Mouse (Mus musculus): ENCODE results near the gene Fam20c. TPM values are rescaled to one million over a fixed set of nuclear protein-coding genes. Genes with fewer than 3 reads are reported as not detected.

The Fam20c gene
- polyA plus RNA-seq, 1 experiment from 2014 or later, result 4.9 TPM

- Histone ChIP-seq H3K4me3 (ENCODE audit: low read depth, low read length) (no peak overlapping the region), H3K9me3 (ENCODE audit: low read length) (no peaks in the 10 kb centered on the region), H3K36me3 (ENCODE audit: insufficient read depth, low read length) (no peaks in the 10 kb centered on the region), H3K4me2 (replicated peaks; ENCODE audit: low read depth, low read length) (no peak overlapping the region), H3K27me3 (replicated peaks; ENCODE audit: insufficient read depth, low read length) (no peaks in the 10 kb centered on the region), H3K9ac (replicated peaks; ENCODE audit: low read depth) (no peak overlapping the region), H3K27ac (ENCODE audit: low read length) (no peak overlapping the region), H3K4me1 (ENCODE audit: insufficient read depth, low read depth, low read length) (no peaks in the 10 kb centered on the region)
- no peak for DNase-seq (ENCODE audit: low spot score)
- no peak for TF ChIP-seq EP300 (IDR thresholded peaks at IDR 0.05)
- TF ChIP-seq CTCF (IDR thresholded peaks at IDR 0.05), result no peak
- 58% methylated on average over 7 of the region's 7 CpGs for WGBS
- ATAC-seq, result no peak
These were observed 29.2 kb upstream of the Fam20c start for GRCm38 (mm10) chr5:138725151-138725550.

- no peak overlapping the region for H3K4me3 ChIP-seq (ENCODE audit: low read depth, low read length)
- no peak overlapping the region for H3K27ac ChIP-seq (ENCODE audit: low read length)
- ATAC-seq, result peak; percentile 59
- peak; percentile 23 for DNase-seq (ENCODE audit: low spot score)
- WGBS, result 59% methylated on average over 5 of the region's 5 CpGs
- TF ChIP-seq CTCF (IDR thresholded peaks at IDR 0.05) (no peak), EP300 (IDR thresholded peaks at IDR 0.05) (peak; percentile 35; the same call in 1 of the 2 replicates)
- H3K36me3 ChIP-seq (ENCODE audit: insufficient read depth, low read length), result no peaks in the 10 kb centered on the region
- H3K9ac ChIP-seq (replicated peaks; ENCODE audit: low read depth), result no peak overlapping the region
- no peaks in the 10 kb centered on the region for H3K4me1 ChIP-seq (ENCODE audit: insufficient read depth, low read depth, low read length)
- no peaks in the 10 kb centered on the region for H3K27me3 ChIP-seq (replicated peaks; ENCODE audit: insufficient read depth, low read length)
- no peak overlapping the region for H3K4me2 ChIP-seq (replicated peaks; ENCODE audit: low read depth, low read length)
- no peaks in the 10 kb centered on the region for H3K9me3 ChIP-seq (ENCODE audit: low read length)
These were observed 23.5 kb upstream of the Fam20c start for GRCm38 (mm10) chr5:138730863-138731262.

GRCm38 (mm10) chr5:138733317-138733899, 20.9 kb upstream of the Fam20c start:
- H3K27ac ChIP-seq (ENCODE audit: low read length), result no peak overlapping the region
- no peaks in the 10 kb centered on the region for H3K36me3 ChIP-seq (ENCODE audit: insufficient read depth, low read length)
- H3K27me3 ChIP-seq (replicated peaks; ENCODE audit: insufficient read depth, low read length), result no peaks in the 10 kb centered on the region
- no peak overlapping the region for H3K4me2 ChIP-seq (replicated peaks; ENCODE audit: low read depth, low read length)
- ATAC-seq (no peak), DNase-seq (ENCODE audit: low spot score) (no peak)
- TF ChIP-seq CTCF (IDR thresholded peaks at IDR 0.05) (no peak), EP300 (IDR thresholded peaks at IDR 0.05) (no peak)
- no peak overlapping the region for H3K4me3 ChIP-seq (ENCODE audit: low read depth, low read length)
- no peaks in the 10 kb centered on the region for H3K4me1 ChIP-seq (ENCODE audit: insufficient read depth, low read depth, low read length)
- H3K9ac ChIP-seq (replicated peaks; ENCODE audit: low read depth), result no peak overlapping the region
- no peaks in the 10 kb centered on the region for H3K9me3 ChIP-seq (ENCODE audit: low read length)
- 85% methylated on average over 11 of the region's 11 CpGs for WGBS

- H3K27me3 ChIP-seq (replicated peaks; ENCODE audit: insufficient read depth, low read length), result no peaks in the 10 kb centered on the region
- H3K9ac ChIP-seq (replicated peaks; ENCODE audit: low read depth), result no peak overlapping the region
- H3K4me3 ChIP-seq (ENCODE audit: low read depth, low read length), result no peak overlapping the region
- H3K9me3 ChIP-seq (ENCODE audit: low read length), result no peaks in the 10 kb centered on the region
- ATAC-seq, result peak; percentile 73
- H3K4me1 ChIP-seq (ENCODE audit: insufficient read depth, low read depth, low read length), result no peaks in the 10 kb centered on the region
- peak; percentile 28 for DNase-seq (ENCODE audit: low spot score)
- H3K4me2 ChIP-seq (replicated peaks; ENCODE audit: low read depth, low read length), result no peak overlapping the region
- H3K36me3 ChIP-seq (ENCODE audit: insufficient read depth, low read length), result no peaks in the 10 kb centered on the region
- 79% methylated on average over 18 of the region's 18 CpGs for WGBS
- TF ChIP-seq EP300 (IDR thresholded peaks at IDR 0.05), result no peak
- no peak for TF ChIP-seq CTCF (IDR thresholded peaks at IDR 0.05)
- H3K27ac ChIP-seq (ENCODE audit: low read length), result no peak overlapping the region
These were observed 20.3 kb upstream of the Fam20c start for GRCm38 (mm10) chr5:138734018-138734417.

GRCm38 (mm10) chr5:138735201-138735757, 19.0 kb upstream of the Fam20c start:
- TF ChIP-seq CTCF (IDR thresholded peaks at IDR 0.05), result no peak
- TF ChIP-seq EP300 (IDR thresholded peaks at IDR 0.05), result no peak
- DNase-seq (ENCODE audit: low spot score) (no peak), ATAC-seq (no peak)
- Histone ChIP-seq H3K27ac (ENCODE audit: low read length) (no peak overlapping the region), H3K36me3 (ENCODE audit: insufficient read depth, low read length) (no peaks in the 10 kb centered on the region), H3K4me3 (ENCODE audit: low read depth, low read length) (no peak overlapping the region), H3K4me1 (ENCODE audit: insufficient read depth, low read depth, low read length) (no peaks in the 10 kb centered on the region), H3K9ac (replicated peaks; ENCODE audit: low read depth) (no peak overlapping the region), H3K9me3 (ENCODE audit: low read length) (no peaks in the 10 kb centered on the region), H3K4me2 (replicated peaks; ENCODE audit: low read depth, low read length) (no peak overlapping the region), H3K27me3 (replicated peaks; ENCODE audit: insufficient read depth, low read length) (no peaks in the 10 kb centered on the region)
- 85% methylated on average over 8 of the region's 8 CpGs for WGBS

- ATAC-seq, result no peak
- Histone ChIP-seq H3K27me3 (replicated peaks; ENCODE audit: insufficient read depth, low read length) (no peaks in the 10 kb centered on the region), H3K4me2 (replicated peaks; ENCODE audit: low read depth, low read length) (no peak overlapping the region), H3K9ac (replicated peaks; ENCODE audit: low read depth) (no peak overlapping the region), H3K4me1 (ENCODE audit: insufficient read depth, low read depth, low read length) (no peaks in the 10 kb centered on the region), H3K27ac (ENCODE audit: low read length) (no peak overlapping the region), H3K9me3 (ENCODE audit: low read length) (no peaks in the 10 kb centered on the region), H3K4me3 (ENCODE audit: low read depth, low read length) (no peak overlapping the region), H3K36me3 (ENCODE audit: insufficient read depth, low read length) (no peaks in the 10 kb centered on the region)
- WGBS, result 70% methylated on average over 3 of the region's 3 CpGs
- no peak for DNase-seq (ENCODE audit: low spot score)
- TF ChIP-seq CTCF (IDR thresholded peaks at IDR 0.05), result no peak
- no peak for TF ChIP-seq EP300 (IDR thresholded peaks at IDR 0.05)
These were observed 14.2 kb upstream of the Fam20c start for GRCm38 (mm10) chr5:138740150-138740549.

Measured in lung, postnatal 0 days (tissue).